Mouse (Mus musculus) kidney, embryonic 16.5 days (tissue): Measurements from ENCODE around the gene Apol9a. TPM values are rescaled to one million over a fixed set of nuclear protein-coding genes. Genes with fewer than 3 reads are reported as not detected.
"Not testable (repeated sequence)": the region's sequence is repeated elsewhere in the genome, so short reads cannot be mapped to it uniquely, and the experiment has no call there.

Source experiments
- ATAC-seq: fragments of 200-750 bp; cut with Nextera tagmentation; 2 replicates; pipeline ENCODE4 v1.8.0; 2017; ENCODE audit warnings: moderate TSS enrichment; ENCODE audit not compliant: low FRiP score, low TSS enrichment
- H3K27ac ChIP-seq: fragments of 300-500 bp; sonication (generic); 2 replicates; pipeline ENCODE4 v1.5.1; 2014; ENCODE audit warnings: low read length
- H3K27me3 ChIP-seq: fragments of 300-500 bp; sonication (generic); 2 replicates; pipeline ENCODE4 v1.6.1; 2014; ENCODE audit warnings: low read length, control low read depth, mixed read lengths; ENCODE audit not compliant: insufficient read depth
- H3K36me3 ChIP-seq: fragments of 300-500 bp; sonication (generic); 2 replicates; pipeline ENCODE4 v1.6.1; 2014; ENCODE audit warnings: low read length, control low read depth, mixed read lengths; ENCODE audit not compliant: insufficient read depth
- H3K4me1 ChIP-seq: fragments of 300-500 bp; sonication (generic); 2 replicates; pipeline ENCODE4 v1.6.1; 2014; ENCODE audit warnings: low read length, control low read depth, mixed read lengths; ENCODE audit not compliant: insufficient read depth
- H3K4me2 ChIP-seq: fragments of 300-500 bp; sonication (generic); replicated peaks from 2 replicates; pipeline ENCODE4 v1.6.1; 2014; ENCODE audit warnings: low read depth, low read length
- H3K4me3 ChIP-seq: fragments of 300-500 bp; sonication (generic); 2 replicates; pipeline ENCODE4 v1.5.1; 2014; ENCODE audit warnings: mild to moderate bottlenecking, low read length
- H3K9ac ChIP-seq: fragments of 300-500 bp; sonication (generic); replicated peaks from 2 replicates; pipeline ENCODE4 v1.6.1; 2014; ENCODE audit warnings: low read length
- H3K9me3 ChIP-seq: fragments of 300-500 bp; sonication (generic); 2 replicates; pipeline ENCODE4 v1.6.1; 2016; ENCODE audit warnings: low read length, control low read depth
- WGBS: fragments of 180-500 bp; shearing (Covaris S2); extraction: QIAGEN DNeasy Blood & Tissue Kit; methylation state at CpG from one replicate; pipeline ENCODE4 v1.1.7; 2014; 5-methylcytosine and 5-hydroxymethylcytosine counted together
- polyA plus RNA-seq: library from polyadenylated mRNA; unstranded; fragments of >200 nt; fragmentation: Nextera tagmentation; extraction: Ambion mirVana; gene quantifications from 2 replicates; pipeline ENCODE4 v1.2.1, GENCODE M21; 2015

Apol9a gene
- polyA plus RNA-seq, 1 experiment from 2014 or later, result not detected

- 25% methylated on average over 4 of the region's 4 CpGs for WGBS
- H3K4me1 ChIP-seq, H3K4me3 ChIP-seq, H3K27me3 ChIP-seq, H3K9ac ChIP-seq, H3K4me2 ChIP-seq, H3K36me3 ChIP-seq, ATAC-seq, H3K9me3 ChIP-seq, H3K27ac ChIP-seq: not testable (repeated sequence)
These were observed 1.8 kb upstream of the Apol9a start for GRCm38 (mm10) chr15:77412695-77413094.

GRCm38 (mm10) chr15:77406370-77406769 is 4.6 kb downstream of the Apol9a start:
- H3K4me3 ChIP-seq, H3K9me3 ChIP-seq, H3K4me1 ChIP-seq, ATAC-seq, H3K27ac ChIP-seq, H3K9ac ChIP-seq, H3K4me2 ChIP-seq, H3K36me3 ChIP-seq, H3K27me3 ChIP-seq: not testable (repeated sequence)
- 74% methylated on average over 10 of the region's 10 CpGs for WGBS

GRCm38 (mm10) chr15:77399027-77399426 is 11.9 kb downstream of the Apol9a start, which contains the start of gene Apol7a:
Gene Apol7a, minus strand, starts transcription at chr15:77399110.
- H3K9me3 ChIP-seq, H3K9ac ChIP-seq, H3K27me3 ChIP-seq, ATAC-seq, H3K4me3 ChIP-seq, H3K36me3 ChIP-seq, H3K4me1 ChIP-seq, H3K4me2 ChIP-seq, H3K27ac ChIP-seq: not testable (repeated sequence)
- 61% methylated on average over 9 of the region's 9 CpGs for WGBS

- not testable (repeated sequence) for H3K27me3 ChIP-seq, H3K36me3 ChIP-seq, H3K27ac ChIP-seq, ATAC-seq, H3K4me3 ChIP-seq, H3K9ac ChIP-seq, H3K4me2 ChIP-seq, H3K4me1 ChIP-seq, H3K9me3 ChIP-seq
- 69% methylated on average over 11 of the region's 11 CpGs for WGBS
These were observed 13.3 kb downstream of the Apol9a start for GRCm38 (mm10) chr15:77397450-77398132.

- H3K4me1 ChIP-seq, H3K4me3 ChIP-seq, H3K27ac ChIP-seq, H3K9me3 ChIP-seq, H3K4me2 ChIP-seq, H3K36me3 ChIP-seq, ATAC-seq, H3K27me3 ChIP-seq, H3K9ac ChIP-seq: not testable (repeated sequence)
- 65% methylated on average over 3 of the region's 3 CpGs for WGBS
These were observed 17.1 kb downstream of the Apol9a start for GRCm38 (mm10) chr15:77393832-77394231.

GRCm38 (mm10) chr15:77387462-77387861 is 23.5 kb downstream of the Apol9a start:
- WGBS, result 84% methylated on average over 2 of the region's 2 CpGs
- no peak overlapping the region for H3K9ac ChIP-seq
- H3K4me1 ChIP-seq, result no peaks in the 10 kb centered on the region
- no peaks in the 10 kb centered on the region for H3K36me3 ChIP-seq
- no peaks in the 10 kb centered on the region for H3K9me3 ChIP-seq
- H3K4me2 ChIP-seq, result no peak overlapping the region
- ATAC-seq, result 0 out of 2 replicates have a peak, but pooled peaks have one; percentile 12
- H3K27ac ChIP-seq, result no peak overlapping the region
- H3K4me3 ChIP-seq, result no peak overlapping the region
- H3K27me3 ChIP-seq, result no peaks in the 10 kb centered on the region; the same call in 1 of the 2 replicates

- no peak overlapping the region for H3K4me3 ChIP-seq
- H3K36me3 ChIP-seq, result no peaks in the 10 kb centered on the region
- H3K27me3 ChIP-seq, result no peaks in the 10 kb centered on the region; the same call in 1 of the 2 replicates
- no peak overlapping the region for H3K4me2 ChIP-seq
- WGBS, result 90% methylated on average over 7 of the region's 7 CpGs
- no peaks in the 10 kb centered on the region for H3K9me3 ChIP-seq
- H3K27ac ChIP-seq, result no peak overlapping the region
- H3K4me1 ChIP-seq, result no peaks in the 10 kb centered on the region
- ATAC-seq, result no peak
- H3K9ac ChIP-seq, result no peak overlapping the region
These were observed 26.4 kb downstream of the Apol9a start for GRCm38 (mm10) chr15:77384340-77385030.

- no peak for ATAC-seq
- 75% methylated on average over 1 of the region's 1 CpGs for WGBS
- H3K27ac ChIP-seq, result no peak overlapping the region
- no peaks in the 10 kb centered on the region for H3K4me1 ChIP-seq
- no peaks in the 10 kb centered on the region for H3K36me3 ChIP-seq
- H3K27me3 ChIP-seq, result no peaks in the 10 kb centered on the region; the same call in 1 of the 2 replicates
- peaks cover 3% of the 10 kb centered on the region; the same call in 1 of the 2 replicates for H3K9me3 ChIP-seq
- H3K4me3 ChIP-seq, result no peak overlapping the region
- H3K9ac ChIP-seq, result no peak overlapping the region
- H3K4me2 ChIP-seq, result no peak overlapping the region
These were observed 28.1 kb downstream of the Apol9a start for GRCm38 (mm10) chr15:77382880-77383279.

GRCm38 (mm10) chr15:77382271-77382850 is 28.6 kb downstream of the Apol9a start:
- no peak overlapping the region for H3K27ac ChIP-seq
- no peak overlapping the region for H3K4me2 ChIP-seq
- no peak for ATAC-seq
- H3K36me3 ChIP-seq, result no peaks in the 10 kb centered on the region
- no peak overlapping the region for H3K4me3 ChIP-seq
- H3K4me1 ChIP-seq, result no peaks in the 10 kb centered on the region
- 83% methylated on average over 11 of the region's 11 CpGs for WGBS
- no peak overlapping the region for H3K9ac ChIP-seq
- H3K27me3 ChIP-seq, result no peaks in the 10 kb centered on the region; the same call in 1 of the 2 replicates
- peaks cover 3% of the 10 kb centered on the region; the same call in 1 of the 2 replicates for H3K9me3 ChIP-seq

GRCm38 (mm10) chr15:77381481-77381880 is 29.5 kb downstream of the Apol9a start:
- no peaks in the 10 kb centered on the region for H3K27me3 ChIP-seq
- no peak for ATAC-seq
- no peak overlapping the region for H3K9ac ChIP-seq
- no peaks in the 10 kb centered on the region for H3K36me3 ChIP-seq
- no peak overlapping the region for H3K4me3 ChIP-seq
- no peak overlapping the region for H3K4me2 ChIP-seq
- no peak overlapping the region for H3K27ac ChIP-seq
- H3K9me3 ChIP-seq, result peaks cover 3% of the 10 kb centered on the region; the same call in 1 of the 2 replicates
- no peaks in the 10 kb centered on the region for H3K4me1 ChIP-seq
- 81% methylated on average over 6 of the region's 6 CpGs for WGBS
